Mouse (Mus musculus) heart, postnatal 0 days (tissue): ENCODE results near the gene Phf21a.

Experiments used
- CTCF ChIP-seq: IDR thresholded peaks from 2 replicates; pipeline ENCODE4 v1.5.1; 2016; ENCODE audit warnings: antibody characterized with exemption, control low read depth, low read depth
- EP300 ChIP-seq: IDR thresholded peaks from 2 replicates; pipeline ENCODE4 v1.6.1; 2016; ENCODE audit warnings: antibody characterized with exemption, low read depth

DNA sequence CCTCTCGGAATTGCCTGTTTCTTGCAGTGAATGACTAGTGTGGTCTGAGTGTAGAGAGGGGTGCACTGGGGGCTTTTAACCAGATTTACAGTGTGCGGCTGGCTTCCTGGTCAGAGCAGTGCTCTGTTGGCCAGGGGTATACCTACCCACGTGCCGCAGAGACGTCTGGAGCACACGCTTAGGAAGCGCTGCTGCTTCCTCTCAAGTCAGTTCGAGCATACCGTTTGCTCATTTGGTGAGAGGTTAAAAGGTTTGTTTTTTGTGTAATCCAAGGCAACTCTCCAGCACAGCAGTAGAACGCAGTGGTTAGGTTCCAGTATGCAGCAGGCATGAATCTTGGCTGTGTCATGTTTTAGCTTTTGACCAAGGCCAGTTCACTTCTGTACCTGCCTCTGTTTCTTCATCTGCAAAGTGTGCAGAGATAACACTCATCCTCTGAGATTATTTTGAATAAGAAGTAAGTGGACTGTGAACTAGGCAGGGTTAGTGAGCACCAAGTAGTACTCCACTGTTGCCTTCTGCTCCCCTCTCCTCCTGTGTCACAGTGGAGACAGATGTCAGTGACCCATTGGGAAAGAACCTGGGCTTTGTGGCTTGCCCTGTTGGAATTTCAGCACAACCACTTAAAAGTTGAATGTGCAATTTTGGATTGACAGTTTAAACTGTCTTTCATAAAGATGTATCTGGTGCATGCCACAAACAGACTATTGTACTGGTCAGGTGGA, 106.8 kb downstream of the Phf21a start:
- TF ChIP-seq CTCF (no peak), EP300 (no peak)
